Mouse (Mus musculus): ENCODE measurements at regions not wholly inside any gene's neighbourhood (a gene's known extent, or its start where the extent isn't known, plus 50 kb on each side); places are given as distances from the start of the nearest gene placed in this dataset.

DNA sequence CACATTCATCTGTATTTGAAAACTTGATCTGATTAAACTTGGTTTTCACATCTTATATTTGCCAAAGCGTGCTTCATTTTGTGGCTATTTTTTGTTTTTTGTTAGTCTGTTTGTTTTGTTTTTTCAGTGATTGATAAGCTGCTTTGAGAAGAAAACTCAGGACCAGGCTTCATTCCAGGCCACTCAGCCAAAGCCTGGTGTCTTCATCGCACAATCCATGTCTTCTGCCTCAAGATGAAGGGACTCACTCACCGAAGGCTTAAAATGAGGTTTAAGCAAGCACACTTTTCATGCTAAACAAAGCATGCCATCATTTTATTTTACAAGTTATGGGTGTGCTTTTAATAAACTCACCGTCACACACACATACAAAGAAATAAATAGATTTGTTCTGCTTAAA lies 197.7 kb upstream of the Etaa1 start:
- ATAC-seq (ENCODE audit: insufficient read depth, low read depth) = no peak

DNA sequence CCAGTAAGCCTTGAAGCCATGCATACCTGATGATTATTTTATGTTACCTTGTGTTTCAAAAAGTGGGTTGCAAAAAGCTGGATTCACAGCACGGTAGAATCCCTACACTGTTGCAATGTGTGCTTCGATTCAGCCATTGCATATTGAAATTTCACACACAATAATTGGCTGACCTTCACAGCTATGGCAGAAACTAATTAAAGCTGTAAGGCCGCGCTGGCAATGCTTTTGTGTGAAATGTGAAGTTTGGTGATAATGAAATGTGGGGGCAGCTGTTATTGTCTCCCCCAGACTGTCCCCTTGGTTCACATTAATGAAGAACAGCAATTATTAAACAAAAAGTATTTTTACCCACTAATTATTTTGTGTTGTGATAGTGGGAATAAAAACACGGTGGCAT lies 173.8 kb upstream of the Etaa1 start:
- TF ChIP-seq EP300 (IDR thresholded peaks at IDR 0.05; ENCODE audit: low read depth) (no peak), CTCF (IDR thresholded peaks at IDR 0.05; ENCODE audit: low read depth) (no peak)
- H3K36me3 ChIP-seq (replicated peaks; ENCODE audit: control insufficient read depth, insufficient read depth, low read length) = no peaks in the 10 kb centered on the region
- 80% methylated on average over 5 of the region's 5 CpGs for WGBS
- DNase-seq (ENCODE audit: low spot score) (no peak), ATAC-seq (ENCODE audit: insufficient read depth, low read depth) (no peak)
- no peak overlapping the region for H3K27ac ChIP-seq (ENCODE audit: low read depth)
- no peak overlapping the region for H3K4me3 ChIP-seq (ENCODE audit: low read depth, low read length)
- no peak overlapping the region for H3K4me2 ChIP-seq (ENCODE audit: low read depth, low read length)
- H3K9me3 ChIP-seq (replicated peaks; ENCODE audit: control insufficient read depth, low read length) = no peaks in the 10 kb centered on the region
- no peaks in the 10 kb centered on the region for H3K4me1 ChIP-seq (ENCODE audit: control insufficient read depth, insufficient read depth)
- H3K27me3 ChIP-seq (ENCODE audit: control insufficient read depth, insufficient read depth, low read length) = no peaks in the 10 kb centered on the region
- H3K9ac ChIP-seq (replicated peaks; ENCODE audit: low read depth, low read length) = no peak overlapping the region

More for the DNA sequence above, 197.7 kb upstream of the Etaa1 start:
- H3K36me3 ChIP-seq (replicated peaks; ENCODE audit: control insufficient read depth, insufficient read depth, low read length) = no peaks in the 10 kb centered on the region
- H3K4me2 ChIP-seq (ENCODE audit: low read depth, low read length) = no peak overlapping the region
- TF ChIP-seq CTCF (IDR thresholded peaks at IDR 0.05; ENCODE audit: low read depth) = no peak
- no peak for TF ChIP-seq EP300 (IDR thresholded peaks at IDR 0.05; ENCODE audit: low read depth)
- H3K9ac ChIP-seq (replicated peaks; ENCODE audit: low read depth, low read length) = no peak overlapping the region
- no peak overlapping the region for H3K27ac ChIP-seq (ENCODE audit: low read depth)
- no peaks in the 10 kb centered on the region for H3K4me1 ChIP-seq (ENCODE audit: control insufficient read depth, insufficient read depth)
- H3K27me3 ChIP-seq (ENCODE audit: control insufficient read depth, insufficient read depth, low read length) = no peaks in the 10 kb centered on the region
- H3K4me3 ChIP-seq (ENCODE audit: low read depth, low read length) = no peak overlapping the region
- WGBS = 55% methylated on average over 4 of the region's 4 CpGs
- no peak for DNase-seq (ENCODE audit: low spot score)
- H3K9me3 ChIP-seq (replicated peaks; ENCODE audit: control insufficient read depth, low read length) = no peaks in the 10 kb centered on the region

DNA sequence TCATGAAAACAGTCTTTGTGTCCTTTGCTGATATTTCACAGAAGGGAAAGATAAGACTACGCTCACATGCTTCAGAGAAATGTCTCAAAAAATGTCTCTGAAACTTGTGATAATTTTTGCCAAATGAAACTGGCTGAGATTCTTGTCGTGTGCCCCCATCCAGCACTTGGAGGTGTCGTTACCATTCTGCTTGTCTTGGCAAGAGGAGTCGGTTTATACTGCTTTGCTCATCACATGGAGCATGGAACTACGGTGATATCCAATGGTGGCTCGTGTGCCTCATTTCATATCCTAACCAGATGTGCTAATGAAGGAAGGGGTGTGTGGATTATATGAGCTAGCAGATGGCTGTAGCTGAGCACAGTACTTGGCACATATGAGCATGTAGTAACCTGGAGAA lies 169.4 kb upstream of the Etaa1 start:
- Histone ChIP-seq H3K9ac (replicated peaks; ENCODE audit: low read depth, low read length) (no peak overlapping the region), H3K4me3 (ENCODE audit: low read depth, low read length) (no peak overlapping the region), H3K4me2 (ENCODE audit: low read depth, low read length) (no peak overlapping the region), H3K9me3 (replicated peaks; ENCODE audit: control insufficient read depth, low read length) (no peaks in the 10 kb centered on the region), H3K27me3 (ENCODE audit: control insufficient read depth, insufficient read depth, low read length) (no peaks in the 10 kb centered on the region), H3K36me3 (replicated peaks; ENCODE audit: control insufficient read depth, insufficient read depth, low read length) (no peaks in the 10 kb centered on the region), H3K27ac (ENCODE audit: low read depth) (no peak overlapping the region), H3K4me1 (ENCODE audit: control insufficient read depth, insufficient read depth) (no peaks in the 10 kb centered on the region)
- DNase-seq (ENCODE audit: low spot score) = no peak
- 62% methylated on average over 6 of the region's 6 CpGs for WGBS
- no peak for TF ChIP-seq CTCF (IDR thresholded peaks at IDR 0.05; ENCODE audit: low read depth)
- TF ChIP-seq EP300 (IDR thresholded peaks at IDR 0.05; ENCODE audit: low read depth) = no peak
- no peak for ATAC-seq (ENCODE audit: insufficient read depth, low read depth)

DNA sequence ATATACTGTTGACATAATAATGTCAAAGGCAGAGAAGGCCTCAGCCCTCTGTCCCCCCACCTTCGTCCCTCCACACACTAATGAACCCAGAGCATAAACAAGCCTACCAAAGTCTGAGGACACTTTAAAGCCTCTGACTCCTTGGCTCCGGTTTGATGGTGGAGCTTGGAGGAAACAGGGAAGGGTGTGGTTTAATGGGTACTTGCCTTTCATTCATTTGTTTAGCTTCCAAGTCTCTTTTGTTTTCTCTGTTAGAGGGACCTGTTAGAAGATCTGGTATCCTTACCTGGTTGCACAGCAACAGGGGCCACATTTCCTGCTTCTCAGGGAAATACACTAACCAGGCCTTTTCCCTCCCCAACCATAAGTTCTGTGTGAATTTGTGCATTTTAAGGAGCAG lies 168.9 kb upstream of the Etaa1 start:
- 60% methylated on average over 2 of the region's 2 CpGs for WGBS
- no peak overlapping the region for H3K27ac ChIP-seq (ENCODE audit: low read depth)
- H3K36me3 ChIP-seq (replicated peaks; ENCODE audit: control insufficient read depth, insufficient read depth, low read length) = no peaks in the 10 kb centered on the region
- no peaks in the 10 kb centered on the region for H3K4me1 ChIP-seq (ENCODE audit: control insufficient read depth, insufficient read depth)
- H3K9me3 ChIP-seq (replicated peaks; ENCODE audit: control insufficient read depth, low read length) = no peaks in the 10 kb centered on the region
- TF ChIP-seq EP300 (IDR thresholded peaks at IDR 0.05; ENCODE audit: low read depth) (no peak), CTCF (IDR thresholded peaks at IDR 0.05; ENCODE audit: low read depth) (no peak)
- no peak for DNase-seq (ENCODE audit: low spot score)
- H3K9ac ChIP-seq (replicated peaks; ENCODE audit: low read depth, low read length) = no peak overlapping the region
- no peak for ATAC-seq (ENCODE audit: insufficient read depth, low read depth)
- H3K4me3 ChIP-seq (ENCODE audit: low read depth, low read length) = no peak overlapping the region
- H3K4me2 ChIP-seq (ENCODE audit: low read depth, low read length) = no peak overlapping the region
- H3K27me3 ChIP-seq (ENCODE audit: control insufficient read depth, insufficient read depth, low read length) = no peaks in the 10 kb centered on the region

DNA sequence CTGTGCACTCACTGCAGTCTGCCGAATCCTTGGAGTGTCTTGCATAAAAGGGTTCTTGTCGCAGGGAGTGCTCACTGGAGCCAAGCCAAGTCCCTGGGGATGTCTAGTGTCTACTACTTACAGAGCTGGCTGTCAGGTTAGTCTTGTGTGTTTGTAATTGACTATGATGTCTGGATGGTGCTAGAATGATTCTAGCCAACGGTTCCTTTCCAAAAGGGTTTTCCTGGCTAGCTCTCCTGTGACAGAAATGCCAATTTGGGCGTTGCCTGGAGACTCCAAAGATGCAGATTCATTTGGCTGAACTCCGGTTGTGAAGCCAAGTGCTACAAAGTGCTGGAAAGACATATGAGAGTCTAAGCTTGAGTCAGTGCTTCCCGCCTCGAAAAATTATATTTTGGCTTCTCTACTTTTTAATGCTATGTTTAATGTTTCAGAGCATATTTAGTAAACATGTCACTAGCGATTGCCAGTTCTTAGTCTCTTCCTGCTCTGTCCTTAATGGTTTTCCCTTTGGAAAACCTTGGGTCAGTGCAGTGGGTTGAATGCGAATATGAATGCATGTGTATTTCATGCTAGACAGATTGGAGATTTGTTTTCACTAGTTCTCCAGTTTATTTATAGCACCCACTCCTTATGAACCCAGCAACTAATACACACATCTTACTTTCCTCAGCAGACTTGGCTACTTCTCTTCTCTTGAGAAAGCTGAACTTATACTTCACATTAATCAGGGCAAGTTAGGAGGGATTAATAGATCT lies 162.2 kb upstream of the Etaa1 start:
- Histone ChIP-seq H3K36me3 (replicated peaks; ENCODE audit: control insufficient read depth, insufficient read depth, low read length) (no peaks in the 10 kb centered on the region), H3K27me3 (ENCODE audit: control insufficient read depth, insufficient read depth, low read length) (no peaks in the 10 kb centered on the region), H3K27ac (ENCODE audit: low read depth) (no peak overlapping the region), H3K9me3 (replicated peaks; ENCODE audit: control insufficient read depth, low read length) (no peaks in the 10 kb centered on the region), H3K4me2 (ENCODE audit: low read depth, low read length) (no peak overlapping the region), H3K4me3 (ENCODE audit: low read depth, low read length) (no peak overlapping the region), H3K9ac (replicated peaks; ENCODE audit: low read depth, low read length) (no peak overlapping the region), H3K4me1 (ENCODE audit: control insufficient read depth, insufficient read depth) (no peaks in the 10 kb centered on the region)
- DNase-seq (ENCODE audit: low spot score) (no peak), ATAC-seq (ENCODE audit: insufficient read depth, low read depth) (no peak)
- 65% methylated on average over 9 of the region's 9 CpGs for WGBS
- no peak for TF ChIP-seq EP300 (IDR thresholded peaks at IDR 0.05; ENCODE audit: low read depth)
- no peak for TF ChIP-seq CTCF (IDR thresholded peaks at IDR 0.05; ENCODE audit: low read depth)

DNA sequence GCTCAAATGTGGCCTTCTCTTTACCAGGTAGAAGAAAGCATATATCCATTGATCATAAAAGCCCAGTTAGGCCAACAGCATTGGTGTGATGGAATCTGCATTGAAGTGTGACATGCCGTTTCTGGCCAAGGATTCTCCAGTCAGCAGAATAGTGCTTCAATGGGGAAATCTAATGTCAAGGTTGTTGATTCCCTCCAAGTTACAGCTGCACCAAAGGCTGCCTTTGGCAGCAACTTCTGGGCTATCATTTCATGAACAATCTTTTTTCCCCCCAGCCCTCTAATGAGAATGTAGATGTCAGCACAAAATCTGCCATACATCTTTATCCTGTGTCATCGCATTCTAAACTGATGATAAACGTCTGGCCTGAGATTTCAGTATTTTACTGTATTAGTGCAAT lies 149.2 kb upstream of the Etaa1 start:
- no peak overlapping the region for H3K27ac ChIP-seq (ENCODE audit: low read depth)
- no peaks in the 10 kb centered on the region for H3K27me3 ChIP-seq (ENCODE audit: control insufficient read depth, insufficient read depth, low read length)
- no peak overlapping the region for H3K4me2 ChIP-seq (ENCODE audit: low read depth, low read length)
- no peak for TF ChIP-seq EP300 (IDR thresholded peaks at IDR 0.05; ENCODE audit: low read depth)
- H3K36me3 ChIP-seq (replicated peaks; ENCODE audit: control insufficient read depth, insufficient read depth, low read length) = no peaks in the 10 kb centered on the region
- no peaks in the 10 kb centered on the region for H3K4me1 ChIP-seq (ENCODE audit: control insufficient read depth, insufficient read depth)
- DNase-seq (ENCODE audit: low spot score) (no peak), ATAC-seq (ENCODE audit: insufficient read depth, low read depth) (no peak)
- H3K9me3 ChIP-seq (replicated peaks; ENCODE audit: control insufficient read depth, low read length) = no peaks in the 10 kb centered on the region
- H3K9ac ChIP-seq (replicated peaks; ENCODE audit: low read depth, low read length) = no peak overlapping the region
- H3K4me3 ChIP-seq (ENCODE audit: low read depth, low read length) = no peak overlapping the region
- 63% methylated on average over 3 of the region's 3 CpGs for WGBS
